Mouse (Mus musculus): Measurements from ENCODE around the gene Myof.

DNA sequence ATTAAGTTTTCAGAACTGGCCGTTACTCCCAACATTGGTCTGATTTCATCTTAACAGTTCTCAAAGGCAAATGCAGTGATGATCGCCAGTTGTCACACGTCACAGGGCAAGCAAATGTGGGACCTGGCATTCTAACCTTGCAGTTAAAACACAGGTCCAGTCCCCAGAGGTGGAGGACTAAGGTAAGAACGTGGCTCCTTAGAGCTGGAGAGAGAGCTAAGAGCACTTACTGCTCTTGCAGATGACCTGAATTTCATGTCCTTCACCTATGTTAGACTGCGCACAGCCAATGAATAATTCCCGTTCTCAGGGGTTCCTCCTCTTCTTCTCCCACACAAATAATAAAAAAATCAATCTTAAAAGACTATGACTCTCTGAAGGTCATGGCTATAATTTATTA is 16.0 kb downstream of the Myof start:
- TF ChIP-seq CTCF (IDR thresholded peaks at IDR 0.05; ENCODE audit: insufficient read depth, low read depth, low read length) (no peak), POLR2A (IDR thresholded peaks at IDR 0.05; ENCODE audit: insufficient read depth, low read depth, low read length) (no peak)
